18 mouse cellular contexts compared by ENCODE assay signal in genomic region chr12:33267965-33268364, GRCm38 (mm10).
A peak's percentile ranks its signal among the peaks of the same experiment; 100 is the strongest.
DNase-seq lines count a peak whose midpoint lies in the region; ATAC-seq and TF ChIP-seq lines count a peak whose summit lies in the region.
"Had no signal": no experiment of that assay in that cellular context is flagged by ENCODE, and none has a peak within 500 bp of the region (broad histone marks: within the 10 kb centered on the region; RNA-seq: fewer than 3 reads in every experiment).

No protein-coding gene starts in this region.

- TF ChIP-seq CTCF in gastrocnemius, adult 2 months (IDR thresholded peaks at IDR 0.05), result no peak
- TF ChIP-seq CTCF in kidney, postnatal 0 days (IDR thresholded peaks at IDR 0.05; ENCODE audit: low read depth), result no peak
- no peak for TF ChIP-seq CTCF in embryonic fibroblast, embryonic 13.5 days (IDR thresholded peaks at IDR 0.05; ENCODE audit: borderline replicate concordance, insufficient read depth, low read length)

- ATAC-seq in kidney, postnatal 0 days (replicated peaks; ENCODE audit: low FRiP score, low read depth), result no peak

- no peak for DNase-seq in gastrocnemius, adult 2 months
- DNase-seq in gastrocnemius, postnatal 10 days, result no peak
- DNase-seq in kidney, postnatal 0 days (ENCODE audit: low spot score), result peak; percentile 71
- DNase-seq in kidney, postnatal 36 days, result no peak
- peak; percentile 41 for DNase-seq in NIH3T3 (ENCODE audit: low read depth)
- DNase-seq in retina, embryonic 14.5 days (ENCODE audit: low spot score), result no peak
- DNase-seq: cerebellum, adult 8-10 months; gastrocnemius, postnatal 14 days; kidney, adult 18-20 months; kidney, postnatal 14 days; liver, embryonic 13.5 days; midbrain, embryonic 14.5 days; right cerebral cortex, postnatal 25 days had no signal

- no peak overlapping the region for H3K4me2 ChIP-seq in kidney, postnatal 0 days (ENCODE audit: low read length)
- H3K4me2 ChIP-seq: embryonic facial prominence, embryonic 12.5 days; hindbrain, embryonic 12.5 days; limb, embryonic 13.5 days; liver, embryonic 13.5 days had no signal

- no peaks in the 10 kb centered on the region for H3K9me3 ChIP-seq in kidney, postnatal 0 days (replicated peaks; ENCODE audit: low read length)
- H3K9me3 ChIP-seq: embryonic facial prominence, embryonic 12.5 days; heart, embryonic 10.5 days; hindbrain, embryonic 12.5 days; liver, embryonic 13.5 days had no signal

- H3K27ac ChIP-seq in gastrocnemius, adult 2 months, result peak overlapping the region; percentile 5; the same call in 1 of the 2 replicates
- no peak overlapping the region for H3K27ac ChIP-seq in kidney, postnatal 0 days
- 0 out of 2 replicates have a peak overlapping the region, but pooled peaks have one; percentile 13 for H3K27ac ChIP-seq in embryonic fibroblast, embryonic 13.5 days (ENCODE audit: insufficient read depth, low read length)
- H3K27ac ChIP-seq: embryonic facial prominence, embryonic 12.5 days; heart, embryonic 10.5 days; hindbrain, embryonic 12.5 days; limb, embryonic 13.5 days; liver, embryonic 13.5 days had no signal

- WGBS in kidney, postnatal 0 days, result 20% methylated on average over 4 of the region's 4 CpGs

- H3K36me3 ChIP-seq in kidney, postnatal 0 days (ENCODE audit: insufficient read depth, low read length), result no peaks in the 10 kb centered on the region
- H3K36me3 ChIP-seq: embryonic facial prominence, embryonic 12.5 days; heart, embryonic 10.5 days; hindbrain, embryonic 12.5 days; liver, embryonic 13.5 days had no signal

- TF ChIP-seq POLR2A in embryonic fibroblast, embryonic 13.5 days (IDR thresholded peaks at IDR 0.05; ENCODE audit: low read depth, low read length), result no peak

- no peak overlapping the region for H3K9ac ChIP-seq in kidney, postnatal 0 days (ENCODE audit: low read depth, low read length)
- H3K9ac ChIP-seq: embryonic facial prominence, embryonic 12.5 days; hindbrain, embryonic 12.5 days; limb, embryonic 13.5 days; liver, embryonic 13.5 days had no signal

- 0 out of 2 replicates have a peak, but pooled peaks cover 3% of the 10 kb centered on the region for H3K4me1 ChIP-seq in kidney, postnatal 0 days (replicated peaks; ENCODE audit: insufficient read depth, low read length)
- peaks cover 3% of the 10 kb centered on the region; the same call in 1 of the 2 replicates for H3K4me1 ChIP-seq in embryonic fibroblast, embryonic 13.5 days (ENCODE audit: control insufficient read depth, insufficient read depth, low read length)
- H3K4me1 ChIP-seq: embryonic facial prominence, embryonic 12.5 days; hindbrain, embryonic 12.5 days; liver, embryonic 13.5 days had no signal

- intact Hi-C loops in gastrocnemius, adult 2 months (cut with DNase I), result loop anchor here (5.0 kb wide), 1 partner anchor 241 kb away; no protein-coding TSS in a partner anchor

- no peaks in the 10 kb centered on the region for H3K27me3 ChIP-seq in kidney, postnatal 0 days (ENCODE audit: insufficient read depth, low read length)
- H3K27me3 ChIP-seq: embryonic facial prominence, embryonic 12.5 days; hindbrain, embryonic 12.5 days; limb, embryonic 13.5 days; liver, embryonic 13.5 days had no signal

- H3K4me3 ChIP-seq in gastrocnemius, adult 2 months, result no peak overlapping the region
- no peak overlapping the region for H3K4me3 ChIP-seq in kidney, postnatal 0 days (replicated peaks; ENCODE audit: low read depth, low read length)
- H3K4me3 ChIP-seq in embryonic fibroblast, embryonic 13.5 days (ENCODE audit: insufficient read depth, low read length), result no peak overlapping the region
- H3K4me3 ChIP-seq: embryonic facial prominence, embryonic 12.5 days; heart, embryonic 10.5 days; hindbrain, embryonic 12.5 days; limb, embryonic 13.5 days; liver, embryonic 13.5 days had no signal

Comparison
In these comparisons a context has a peak if more than half of its experiments do, and no peak if none do; other contexts are left out.
1. DNase-seq: peak in kidney, postnatal 0 days (single experiment) and NIH3T3 (single experiment); none in gastrocnemius, adult 2 months (single experiment), gastrocnemius, postnatal 10 days (single experiment), kidney, postnatal 36 days (0 of 2) and retina, embryonic 14.5 days (single experiment).